17 mouse cellular contexts compared by ENCODE assay signal in the genomic region with DNA sequence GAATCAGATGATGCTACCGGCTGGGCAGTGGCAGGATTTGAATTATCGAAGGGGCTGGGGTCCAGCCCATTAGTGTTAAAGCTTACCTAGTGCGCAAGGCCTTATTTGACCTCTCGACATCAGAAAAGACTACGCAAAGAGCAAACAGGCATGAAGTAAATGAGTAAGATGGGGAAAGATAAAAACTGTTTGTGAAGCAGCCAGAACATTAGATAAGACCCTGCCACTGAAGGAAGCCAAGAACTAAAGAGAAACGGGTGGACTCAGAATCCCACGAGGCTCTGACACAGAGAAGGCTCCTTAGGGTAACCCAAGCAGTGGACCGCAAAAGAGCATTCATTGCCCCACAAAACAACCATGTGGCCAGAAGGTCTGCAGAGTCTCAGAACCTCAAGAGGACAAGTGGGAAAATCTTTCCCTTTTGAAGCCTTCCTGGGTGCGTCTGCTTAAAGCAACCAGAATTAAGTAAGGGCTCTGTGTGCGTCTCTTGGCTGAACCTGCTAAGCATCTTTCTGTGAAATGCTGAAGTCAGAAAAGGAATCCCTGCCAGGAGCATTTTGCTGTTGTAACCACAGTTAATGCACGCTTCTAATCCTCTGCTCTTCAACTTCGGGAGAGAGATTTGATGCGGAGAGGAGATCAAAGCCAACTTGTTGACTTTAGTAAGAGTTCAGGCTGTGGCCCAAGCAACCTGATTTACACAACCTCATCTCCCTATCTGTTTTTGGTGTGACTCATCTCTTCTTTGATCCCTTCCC. TPM values are rescaled to one million over a fixed set of nuclear protein-coding genes. Genes with fewer than 3 reads are reported as not detected.
DNase-seq lines count a peak whose midpoint lies in the region; ATAC-seq and TF ChIP-seq lines count a peak whose summit lies in the region.
"Had no signal": no experiment of that assay in that cellular context is flagged by ENCODE, and none has a peak within 500 bp of the region (broad histone marks: within the 10 kb centered on the region; RNA-seq: fewer than 3 reads in every experiment).

No protein-coding gene starts in this region.

- no peak overlapping the region for H3K9ac ChIP-seq in heart, embryonic 11.5 days (ENCODE audit: low read depth, low read length)
- H3K9ac ChIP-seq in lung, embryonic 14.5 days, result no peak overlapping the region
- no peak overlapping the region for H3K9ac ChIP-seq in embryonic facial prominence, embryonic 15.5 days
- no peak overlapping the region for H3K9ac ChIP-seq in stomach, embryonic 16.5 days (ENCODE audit: low read length)
- H3K9ac ChIP-seq in forebrain, embryonic 11.5 days (ENCODE audit: low read length), result no peak overlapping the region
- H3K9ac ChIP-seq: forebrain, embryonic 12.5 days; limb, embryonic 13.5 days had no signal

- no peak overlapping the region for H3K4me3 ChIP-seq in heart, embryonic 11.5 days (ENCODE audit: low read depth, low read length)
- H3K4me3 ChIP-seq in lung, embryonic 14.5 days (ENCODE audit: low read depth, low read length), result no peak overlapping the region
- no peak overlapping the region for H3K4me3 ChIP-seq in embryonic facial prominence, embryonic 15.5 days (replicated peaks)
- no peak overlapping the region for H3K4me3 ChIP-seq in stomach, embryonic 16.5 days (replicated peaks; ENCODE audit: low read length)
- H3K4me3 ChIP-seq in forebrain, embryonic 11.5 days (ENCODE audit: low read depth, low read length), result no peak overlapping the region
- H3K4me3 ChIP-seq: forebrain, embryonic 12.5 days; left cerebral cortex, adult 2 months; limb, embryonic 13.5 days; megakaryocyte, embryonic 14.5 days had no signal

- H3K4me1 ChIP-seq in heart, embryonic 11.5 days (ENCODE audit: control insufficient read depth, insufficient read depth, low read length), result peaks cover 3% of the 10 kb centered on the region; the same call in 1 of the 2 replicates
- peaks cover 7% of the 10 kb centered on the region for H3K4me1 ChIP-seq in lung, embryonic 14.5 days (ENCODE audit: insufficient read depth)
- peaks cover 14% of the 10 kb centered on the region for H3K4me1 ChIP-seq in embryonic facial prominence, embryonic 15.5 days
- H3K4me1 ChIP-seq in stomach, embryonic 16.5 days (ENCODE audit: control insufficient read depth, insufficient read depth, low read length), result peaks cover 13% of the 10 kb centered on the region
- H3K4me1 ChIP-seq in forebrain, embryonic 11.5 days (replicated peaks; ENCODE audit: control insufficient read depth, insufficient read depth, low read length), result no peaks in the 10 kb centered on the region
- H3K4me1 ChIP-seq: forebrain, embryonic 12.5 days; limb, embryonic 13.5 days; megakaryocyte, embryonic 14.5 days had no signal

- no peak for TF ChIP-seq CTCF in lung, embryonic 14.5 days (IDR thresholded peaks at IDR 0.05; ENCODE audit: low read depth)

- no peak for ATAC-seq in heart, embryonic 11.5 days (replicated peaks; ENCODE audit: insufficient number of reproducible peaks, low FRiP score, low TSS enrichment)
- ATAC-seq in lung, embryonic 14.5 days (ENCODE audit: insufficient read depth), result no peak
- peak; percentile 57 for ATAC-seq in embryonic facial prominence, embryonic 15.5 days (ENCODE audit: insufficient number of reproducible peaks, low FRiP score, low TSS enrichment, low read depth)
- ATAC-seq in stomach, embryonic 16.5 days (ENCODE audit: insufficient read depth, low FRiP score), result peak; percentile 56; the same call in 1 of the 2 replicates
- ATAC-seq in forebrain, embryonic 11.5 days (replicated peaks; ENCODE audit: low FRiP score), result no peak

- DNase-seq in heart, adult 11 months, result peak; percentile 91
- DNase-seq in lung, embryonic 14.5 days, result peak; percentile 54
- no peak for DNase-seq in lung, postnatal 36 days
- DNase-seq in left cerebral cortex, adult 11 months (ENCODE audit: low spot score), result no peak
- DNase-seq in forebrain, embryonic 11.5 days (ENCODE audit: low spot score), result no peak
- DNase-seq: adrenal gland, postnatal 25 days; cerebellum, postnatal 14 days; kidney, adult 18-20 months; kidney, postnatal 36 days; lung, adult 2 months had no signal

- 0 out of 2 replicates have a peak, but pooled peaks cover 2% of the 10 kb centered on the region for H3K9me3 ChIP-seq in heart, embryonic 11.5 days (replicated peaks; ENCODE audit: control insufficient read depth, low read length)
- no peaks in the 10 kb centered on the region for H3K9me3 ChIP-seq in lung, embryonic 14.5 days (ENCODE audit: low read depth, low read length)
- no peaks in the 10 kb centered on the region for H3K9me3 ChIP-seq in embryonic facial prominence, embryonic 15.5 days (replicated peaks)
- no peaks in the 10 kb centered on the region for H3K9me3 ChIP-seq in stomach, embryonic 16.5 days (replicated peaks; ENCODE audit: control insufficient read depth, low read length)
- no peaks in the 10 kb centered on the region for H3K9me3 ChIP-seq in forebrain, embryonic 11.5 days (ENCODE audit: control insufficient read depth, low read length)
- H3K9me3 ChIP-seq: forebrain, embryonic 12.5 days; limb, embryonic 13.5 days had no signal

- no peak overlapping the region for H3K27ac ChIP-seq in heart, embryonic 11.5 days (ENCODE audit: low read depth, low read length)
- 0 out of 2 replicates have a peak overlapping the region, but pooled peaks have one; percentile 12 for H3K27ac ChIP-seq in lung, embryonic 14.5 days (ENCODE audit: low read depth)
- peak overlapping the region; percentile 18; the same call in 1 of the 2 replicates for H3K27ac ChIP-seq in embryonic facial prominence, embryonic 15.5 days (replicated peaks)
- H3K27ac ChIP-seq in stomach, embryonic 16.5 days (ENCODE audit: low read length), result peak overlapping the region; percentile 75
- no peak overlapping the region for H3K27ac ChIP-seq in forebrain, embryonic 11.5 days (ENCODE audit: low read depth, low read length)
- H3K27ac ChIP-seq: forebrain, embryonic 12.5 days; left cerebral cortex, adult 2 months; limb, embryonic 13.5 days had no signal

- WGBS in heart, embryonic 11.5 days (ENCODE audit: insufficient replicate concordance), result 41% methylated on average over 13 of the region's 13 CpGs
- 35% methylated on average over 13 of the region's 13 CpGs for WGBS in lung, embryonic 14.5 days
- 38% methylated on average over 13 of the region's 13 CpGs for WGBS in embryonic facial prominence, embryonic 15.5 days
- 33% methylated on average over 13 of the region's 13 CpGs for WGBS in stomach, embryonic 16.5 days
- WGBS in forebrain, embryonic 11.5 days, result 74% methylated on average over 13 of the region's 13 CpGs

- no peaks in the 10 kb centered on the region for H3K36me3 ChIP-seq in heart, embryonic 11.5 days (ENCODE audit: control insufficient read depth, insufficient read depth, low read length)
- H3K36me3 ChIP-seq in lung, embryonic 14.5 days (ENCODE audit: insufficient read depth), result no peaks in the 10 kb centered on the region
- H3K36me3 ChIP-seq in embryonic facial prominence, embryonic 15.5 days, result no peaks in the 10 kb centered on the region
- no peaks in the 10 kb centered on the region for H3K36me3 ChIP-seq in stomach, embryonic 16.5 days (ENCODE audit: control insufficient read depth, insufficient read depth, low read length)
- no peaks in the 10 kb centered on the region for H3K36me3 ChIP-seq in forebrain, embryonic 11.5 days (ENCODE audit: control insufficient read depth, insufficient read depth, low read length)
- H3K36me3 ChIP-seq: forebrain, embryonic 12.5 days; limb, embryonic 13.5 days had no signal

- H3K4me2 ChIP-seq in heart, embryonic 11.5 days, result no peak overlapping the region
- no peak overlapping the region for H3K4me2 ChIP-seq in lung, embryonic 14.5 days
- no peak overlapping the region for H3K4me2 ChIP-seq in embryonic facial prominence, embryonic 15.5 days (replicated peaks)
- peak overlapping the region; percentile 11; the same call in 1 of the 2 replicates for H3K4me2 ChIP-seq in stomach, embryonic 16.5 days (ENCODE audit: low read depth, low read length)
- no peak overlapping the region for H3K4me2 ChIP-seq in forebrain, embryonic 11.5 days (ENCODE audit: low read depth, low read length, severe bottlenecking)
- H3K4me2 ChIP-seq: forebrain, embryonic 12.5 days; limb, embryonic 13.5 days had no signal

- no peaks in the 10 kb centered on the region for H3K27me3 ChIP-seq in heart, embryonic 11.5 days (ENCODE audit: control insufficient read depth, insufficient read depth, low read length)
- no peaks in the 10 kb centered on the region for H3K27me3 ChIP-seq in lung, embryonic 14.5 days (ENCODE audit: insufficient read depth, low read length)
- H3K27me3 ChIP-seq in embryonic facial prominence, embryonic 15.5 days, result no peaks in the 10 kb centered on the region
- no peaks in the 10 kb centered on the region for H3K27me3 ChIP-seq in stomach, embryonic 16.5 days (ENCODE audit: control insufficient read depth, insufficient read depth, low read length)
- H3K27me3 ChIP-seq in forebrain, embryonic 11.5 days (ENCODE audit: control insufficient read depth, insufficient read depth, low read length), result no peaks in the 10 kb centered on the region
- H3K27me3 ChIP-seq: forebrain, embryonic 12.5 days; limb, embryonic 13.5 days had no signal

RNA-seq across cellular contexts. Expression of a gene that starts 19.7 kb away (rescaled TPM):
- polyA plus RNA-seq in heart, embryonic 11.5 days (2014; fragmentation: Nextera tagmentation; extraction: Ambion mirVana), result 430 and 458 TPM in 2 replicates
- polyA plus RNA-seq in lung, embryonic 14.5 days (2014; fragmentation: Nextera tagmentation; extraction: Ambion mirVana), result 154 and 172 TPM in 2 replicates
- polyA plus RNA-seq in embryonic facial prominence, embryonic 15.5 days (2015; fragmentation: Nextera tagmentation; extraction: Ambion mirVana), result 146 and 148 TPM in 2 replicates
- 208 and 209 TPM in 2 replicates for polyA plus RNA-seq in stomach, embryonic 16.5 days (2015; fragmentation: Nextera tagmentation; extraction: Ambion mirVana)
- 169 and 173 TPM in 2 replicates for polyA plus RNA-seq in forebrain, embryonic 11.5 days (2014; fragmentation: Nextera tagmentation; extraction: Ambion mirVana)

Comparison
In these comparisons a context has a peak if more than half of its experiments do, and no peak if none do; other contexts are left out.
1. DNase-seq: peak in heart, adult 11 months (single experiment) and lung, embryonic 14.5 days (single experiment); none in lung, postnatal 36 days (single experiment), left cerebral cortex, adult 11 months (single experiment) and forebrain, embryonic 11.5 days (single experiment).
2. ATAC-seq: peak in embryonic facial prominence, embryonic 15.5 days (single experiment) and stomach, embryonic 16.5 days (single experiment); none in heart, embryonic 11.5 days (single experiment), lung, embryonic 14.5 days (single experiment) and forebrain, embryonic 11.5 days (single experiment).
3. H3K27ac ChIP-seq: peak in lung, embryonic 14.5 days (single experiment), embryonic facial prominence, embryonic 15.5 days (single experiment) and stomach, embryonic 16.5 days (single experiment); none in heart, embryonic 11.5 days (single experiment) and forebrain, embryonic 11.5 days (single experiment).